Mouse (Mus musculus) MEL (cell line): ENCODE measurements around the gene Zbtb24. TPM values are rescaled to one million over a fixed set of nuclear protein-coding genes. Genes with fewer than 3 reads are reported as not detected.

Source experiments
- DNase-seq: peaks from one replicate; pipeline ENCODE4 v3.0.0; 2011; ENCODE audit warnings: low read depth, low spot score
- H3K27ac ChIP-seq: 2 replicates; pipeline ENCODE4 v1.5.1; 2012; ENCODE audit warnings: low read depth, mild to moderate bottlenecking, control low read depth, low read length, moderate library complexity; ENCODE audit not compliant: control insufficient read depth
- H3K27me3 ChIP-seq, 2 experiments: fragments of 150-350 bp in 1 of 2; sonication (generic) in 1 of 2; 2 replicates each; pipeline ENCODE4 v1.6.1; 2012; ENCODE audit warnings: low read length in 2 of 2, mild to moderate bottlenecking in 2 of 2, improper control_type of control experiment in 1 of 2, moderate library complexity in 1 of 2; ENCODE audit not compliant: insufficient read depth in 2 of 2, control insufficient read depth in 1 of 2
- H3K36me3 ChIP-seq, 2 experiments: 2 replicates each; pipeline ENCODE4 v1.6.1; 2012 to 2014; ENCODE audit warnings: low read length in 2 of 2, improper control_type of control experiment in 1 of 2, inconsistent platforms in 1 of 2, mild to moderate bottlenecking in 1 of 2; ENCODE audit not compliant: insufficient read depth in 2 of 2, control insufficient read depth in 1 of 2
- H3K4me1 ChIP-seq, 2 experiments: fragments of 150-350 bp in 1 of 2; sonication (generic) in 1 of 2; 2 replicates each; pipeline ENCODE4 v1.6.1; 2012; ENCODE audit warnings: low read length in 2 of 2, improper control_type of control experiment in 1 of 2, mild to moderate bottlenecking in 1 of 2; ENCODE audit not compliant: insufficient read depth in 2 of 2, control insufficient read depth in 1 of 2
- H3K4me3 ChIP-seq, 2 experiments: fragments of 150-350 bp in 1 of 2; sonication (generic) in 1 of 2; 2 replicates each; pipeline ENCODE4 v1.5.1; 2012; ENCODE audit warnings: low read depth in 2 of 2, low read length in 2 of 2, mild to moderate bottlenecking in 2 of 2, moderate library complexity in 2 of 2, control low read depth in 1 of 2, improper control_type of control experiment in 1 of 2; ENCODE audit not compliant: control insufficient read depth in 1 of 2, insufficient read depth in 1 of 2
- H3K79me2 ChIP-seq: 2 replicates; pipeline ENCODE4 v1.6.1; 2012; ENCODE audit warnings: mild to moderate bottlenecking, low read length, moderate library complexity; ENCODE audit not compliant: control insufficient read depth, poor library complexity, insufficient read depth
- H3K9ac ChIP-seq: 2 replicates; pipeline ENCODE4 v1.6.1; 2012; ENCODE audit warnings: low read depth, mild to moderate bottlenecking, control low read depth, low read length, moderate library complexity; ENCODE audit not compliant: control insufficient read depth, poor library complexity, severe bottlenecking
- H3K9me3 ChIP-seq: fragments of 150-350 bp; sonication (generic); replicated peaks from 2 replicates; pipeline ENCODE4 v1.6.1; 2012; ENCODE audit warnings: mild to moderate bottlenecking, low read length, improper control_type of control experiment, moderate library complexity; ENCODE audit not compliant: insufficient read depth
- E2F4 ChIP-seq: IDR thresholded peaks from 2 replicates; pipeline ENCODE4 v1.6.1; 2011; ENCODE audit warnings: low read depth, low read length, improper control_type of control experiment, borderline replicate concordance
- ELF1 ChIP-seq: IDR thresholded peaks from 2 replicates; pipeline ENCODE4 v1.6.1; 2014; ENCODE audit warnings: low read depth, mild to moderate bottlenecking, inconsistent platforms, low read length, improper control_type of control experiment, moderate library complexity
- EP300 ChIP-seq, 2 experiments: IDR thresholded peaks; 2 replicates each; pipeline ENCODE4 v1.6.1; 2011; ENCODE audit warnings: improper control_type of control experiment in 2 of 2, low read length in 2 of 2, low read depth in 1 of 2, mild to moderate bottlenecking in 1 of 2
- ETS1 ChIP-seq: IDR thresholded peaks from 2 replicates; pipeline ENCODE4 v1.6.1; 2012; ENCODE audit warnings: low read depth, mild to moderate bottlenecking, inconsistent platforms, low read length, improper control_type of control experiment, moderate library complexity
- GABPA ChIP-seq: IDR thresholded peaks from 2 replicates; pipeline ENCODE4 v1.6.1; 2012; ENCODE audit warnings: low read depth, mild to moderate bottlenecking, inconsistent platforms, low read length, improper control_type of control experiment, moderate library complexity
- KAT2A ChIP-seq: conservative IDR thresholded peaks from 2 replicates; pipeline ENCODE4 v1.6.1; 2012; ENCODE audit warnings: low read depth, low read length, improper control_type of control experiment, inconsistent platforms
- MAZ ChIP-seq: IDR thresholded peaks from 2 replicates; pipeline ENCODE4 v1.6.1; 2012; ENCODE audit warnings: low read depth, mild to moderate bottlenecking, inconsistent platforms, low read length, improper control_type of control experiment
- MYC ChIP-seq: IDR thresholded peaks from 2 replicates; pipeline ENCODE4 v1.6.1; 2011; ENCODE audit warnings: low read depth, mild to moderate bottlenecking, low read length, improper control_type of control experiment, moderate library complexity
- NRF1 ChIP-seq: IDR thresholded peaks from 2 replicates; pipeline ENCODE4 v1.6.1; 2014; ENCODE audit warnings: low read depth, mild to moderate bottlenecking, inconsistent platforms, low read length, improper control_type of control experiment, moderate library complexity; ENCODE audit not compliant: poor library complexity, insufficient read depth, severe bottlenecking
- POLR2AphosphoS2 ChIP-seq: IDR thresholded peaks from 2 replicates; pipeline ENCODE4 v1.6.1; 2011; ENCODE audit warnings: low read length, improper control_type of control experiment
- POLR2AphosphoS5 ChIP-seq: IDR thresholded peaks from 2 replicates; pipeline ENCODE4 v1.6.1; 2012; ENCODE audit warnings: low read depth, borderline replicate concordance, mild to moderate bottlenecking, inconsistent platforms, low read length, moderate library complexity, mixed read lengths
- SIN3A ChIP-seq: IDR thresholded peaks from 2 replicates; pipeline ENCODE4 v1.6.1; 2012; ENCODE audit warnings: low read length, improper control_type of control experiment, inconsistent platforms
- SMC3 ChIP-seq: IDR thresholded peaks from 2 replicates; pipeline ENCODE4 v1.6.1; 2011; ENCODE audit warnings: low read depth, low read length, improper control_type of control experiment
- TAL1 ChIP-seq: IDR thresholded peaks from 2 replicates; pipeline ENCODE4 v1.6.1; 2012; ENCODE audit warnings: mild to moderate bottlenecking, inconsistent platforms, low read length, moderate library complexity, mixed read lengths
- USF1 ChIP-seq: IDR thresholded peaks from 2 replicates; pipeline ENCODE4 v1.6.1; 2014; ENCODE audit warnings: low read depth, mild to moderate bottlenecking, inconsistent platforms, low read length, improper control_type of control experiment, moderate library complexity
- ZC3H11A ChIP-seq: IDR thresholded peaks from 2 replicates; pipeline ENCODE4 v1.6.1; 2012; ENCODE audit warnings: low read depth, mild to moderate bottlenecking, inconsistent platforms, low read length, improper control_type of control experiment
- ZNF384 ChIP-seq: IDR thresholded peaks from 2 replicates; pipeline ENCODE4 v1.6.1; 2012; ENCODE audit warnings: low read depth, mild to moderate bottlenecking, inconsistent platforms, low read length, improper control_type of control experiment
- polyA plus RNA-seq, 2 experiments: library from polyadenylated mRNA; stranded (reverse) in 1 of 2; unstranded in 1 of 2; fragments of >175 nt in 1 of 2; fragments of >200 nt in 1 of 2; gene quantifications; 2 replicates each; pipeline versions ENCODE4 v1.2.1 to v1.2.4; 2012; ENCODE audit warnings: low replicate concordance in 2 of 2, low read depth in 1 of 2; ENCODE audit not compliant: insufficient read length in 2 of 2, insufficient read depth in 1 of 2, missing spikeins in 1 of 2
- total RNA-seq: library from RNA; depleted of rRNA; stranded (reverse); fragments of 300-350 nt; gene quantifications from 2 replicates; pipeline ENCODE4 v1.2.3, GENCODE M21; 2012

Gene Zbtb24
- total and polyA plus RNA-seq, 3 experiments, result 7.6 to 11.0 TPM; not detected in 1

DNA sequence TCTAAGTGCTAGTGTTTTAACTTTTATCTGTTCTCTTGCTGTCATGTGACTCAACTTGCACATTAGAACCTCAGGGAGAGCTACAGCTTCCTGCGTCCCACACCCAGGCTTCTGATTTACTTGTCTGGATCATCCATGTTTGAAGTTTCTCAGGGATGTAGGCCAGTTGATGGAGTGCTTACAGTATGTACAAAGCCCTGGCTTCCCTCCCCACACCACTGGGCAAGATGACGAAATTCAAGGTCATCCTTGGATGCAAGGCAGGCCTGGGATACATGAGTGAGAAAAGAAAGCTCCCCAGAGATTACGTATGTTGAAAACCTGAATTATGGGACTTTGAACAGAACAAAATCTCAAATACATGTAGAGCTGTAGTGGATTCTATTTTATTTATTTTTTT lies 2.6 kb downstream of the Zbtb24 start:
- H3K4me3 ChIP-seq, result no peak overlapping the region
- peaks cover 4 to 26% of the 10 kb centered on the region in 2 experiments for H3K4me1 ChIP-seq
- peaks cover 0 to 16% of the 10 kb centered on the region in 2 experiments; a peak in 2 of 4 replicates for H3K36me3 ChIP-seq
- H3K79me2 ChIP-seq, result peaks cover 17% of the 10 kb centered on the region
- H3K9me3 ChIP-seq, result no peaks in the 10 kb centered on the region
- DNase-seq, result no peak
- TF ChIP-seq USF1 (peak; percentile 33; the same call in 1 of the 2 replicates), ELF1 (no peak)
- no peaks in the 10 kb centered on the region for H3K27me3 ChIP-seq
- H3K27ac ChIP-seq, result no peak overlapping the region
- no peak overlapping the region for H3K9ac ChIP-seq

DNA sequence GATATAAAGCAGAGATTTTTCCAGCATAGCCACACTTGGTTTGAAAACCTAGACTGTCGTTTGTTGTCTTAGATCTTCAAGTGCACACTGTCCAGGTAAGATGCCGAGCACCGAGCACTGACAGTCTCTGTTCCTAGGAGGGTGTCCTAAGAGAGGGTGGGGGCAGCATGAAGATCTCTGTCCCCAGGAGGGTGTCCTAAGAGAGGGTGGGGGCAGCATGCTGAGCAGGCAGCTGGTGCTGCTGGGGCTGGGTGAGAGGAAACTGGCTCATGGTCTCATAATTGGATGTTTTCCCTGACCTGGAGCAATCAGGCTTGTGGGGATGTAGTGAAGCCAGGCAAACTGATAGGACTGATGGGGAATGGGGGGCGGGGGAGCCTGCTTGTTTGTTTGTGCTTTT lies 9.8 kb downstream of the Zbtb24 start:
- Histone ChIP-seq H3K4me1 (peaks cover 0 to 6% of the 10 kb centered on the region in 2 experiments; a peak in 2 of 4 replicates), H3K9ac (no peak overlapping the region)
- DNase-seq, result no peak
- no peak for TF ChIP-seq MAZ
- TF ChIP-seq E2F4, result no peak
- no peak for TF ChIP-seq TAL1
- TF ChIP-seq ZC3H11A, result no peak
- no peak for TF ChIP-seq MYC
- no peak for TF ChIP-seq SMC3
- no peak for TF ChIP-seq NRF1
- no peak for TF ChIP-seq SIN3A
- TF ChIP-seq ETS1, result no peak
- TF ChIP-seq, all 39 proteins: peak for 0
- Histone ChIP-seq H3K27ac (no peak overlapping the region), H3K27me3 (no peaks in the 10 kb centered on the region), H3K4me3 (no peak overlapping the region), H3K9me3 (no peaks in the 10 kb centered on the region), H3K79me2 (no peaks in the 10 kb centered on the region), H3K36me3 (peaks cover 0 to 4% of the 10 kb centered on the region in 2 experiments; a peak in 1 of 4 replicates)

DNA sequence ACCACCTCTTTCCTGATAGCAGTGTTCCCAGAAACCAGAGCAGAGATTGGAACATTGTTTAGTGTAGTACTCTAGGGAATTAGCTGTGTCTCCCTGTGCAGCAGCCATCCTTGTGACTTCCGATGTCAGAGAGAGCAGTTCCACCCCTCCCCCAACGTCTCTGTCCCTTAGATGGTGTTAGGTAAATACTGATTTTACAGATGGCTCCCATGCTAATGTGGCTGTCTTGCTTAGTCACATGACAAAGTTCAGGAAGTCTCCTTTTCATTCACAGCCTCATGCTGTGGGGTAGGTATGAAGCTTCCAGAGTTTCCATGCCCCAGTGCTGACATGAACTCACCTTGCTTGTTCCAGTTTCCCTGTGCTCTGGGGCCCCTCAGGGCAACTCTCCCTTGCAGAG lies 10.3 kb downstream of the Zbtb24 start:
- Histone ChIP-seq H3K27me3 (no peaks in the 10 kb centered on the region), H3K79me2 (no peaks in the 10 kb centered on the region), H3K9me3 (no peaks in the 10 kb centered on the region), H3K4me3 (no peak overlapping the region), H3K4me1 (peaks cover 0 to 6% of the 10 kb centered on the region in 2 experiments; a peak in 2 of 4 replicates), H3K27ac (no peak overlapping the region), H3K36me3 (peaks cover 2 to 4% of the 10 kb centered on the region in 2 experiments; a peak in 2 of 4 replicates), H3K9ac (no peak overlapping the region)
- no peak for DNase-seq
- TF ChIP-seq POLR2AphosphoS5 (no peak), SIN3A (no peak), POLR2AphosphoS2 (no peak), NRF1 (no peak), ZNF384 (no peak), ETS1 (no peak), ZC3H11A (no peak), EP300 (IDR thresholded peaks at IDR 0.05; ENCODE audit: low read depth in 1 of 2, low read length in 2 of 2) (no peak), GABPA (no peak), E2F4 (no peak), KAT2A (no peak)
